Mouse (Mus musculus) thymus, adult 2 months (tissue): ENCODE data around the gene Tenm2.

Experiments used
- CTCF ChIP-seq: fragments of 200-500 bp; IDR thresholded peaks from 2 replicates; pipeline ENCODE4 v1.5.1; 2012; ENCODE audit warnings: mild to moderate bottlenecking, control low read depth, low read length, moderate library complexity, borderline replicate concordance; ENCODE audit not compliant: control insufficient read depth, poor library complexity, insufficient read depth; ENCODE audit errors: extremely low read depth
- POLR2A ChIP-seq: fragments of 200-500 bp; IDR thresholded peaks from 2 replicates; pipeline ENCODE4 v1.6.1; 2012; ENCODE audit warnings: mild to moderate bottlenecking, low read length, control low read depth, moderate library complexity; ENCODE audit not compliant: control insufficient read depth, poor library complexity, insufficient read depth; ENCODE audit errors: extremely low read depth

DNA sequence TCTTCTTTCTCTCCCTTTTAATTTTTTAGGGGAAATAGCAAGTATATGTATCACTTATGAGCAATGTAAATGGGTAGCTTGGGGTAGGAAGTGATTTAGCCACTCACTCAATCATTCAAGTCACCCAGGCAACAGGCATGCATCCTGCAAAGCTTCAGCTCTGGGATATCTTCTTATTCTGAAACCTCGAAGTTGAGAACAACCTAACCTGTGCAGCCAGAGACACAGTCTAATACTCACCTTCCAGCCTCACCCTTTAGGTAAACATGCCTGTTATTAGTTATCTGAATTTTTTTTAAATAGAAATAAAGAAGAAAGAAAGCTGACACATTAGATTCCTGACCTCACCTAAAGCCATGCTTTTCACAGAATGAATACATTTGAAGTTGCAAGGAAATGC, 8.4 kb downstream of the Tenm2 start:
- TF ChIP-seq POLR2A (no peak), CTCF (no peak)
